Mouse (Mus musculus) bone marrow macrophage, adult 2 months (primary cell): ENCODE data around the gene Rbms1.

Experiments
- CTCF ChIP-seq: IDR thresholded peaks from 2 replicates; pipeline ENCODE4 v1.5.1; 2012; ENCODE audit warnings: low read depth, mild to moderate bottlenecking, low read length, moderate library complexity
- POLR2A ChIP-seq: IDR thresholded peaks from 2 replicates; pipeline ENCODE4 v1.6.1; 2012; ENCODE audit warnings: mild to moderate bottlenecking, low read depth, low read length, borderline replicate concordance

DNA sequence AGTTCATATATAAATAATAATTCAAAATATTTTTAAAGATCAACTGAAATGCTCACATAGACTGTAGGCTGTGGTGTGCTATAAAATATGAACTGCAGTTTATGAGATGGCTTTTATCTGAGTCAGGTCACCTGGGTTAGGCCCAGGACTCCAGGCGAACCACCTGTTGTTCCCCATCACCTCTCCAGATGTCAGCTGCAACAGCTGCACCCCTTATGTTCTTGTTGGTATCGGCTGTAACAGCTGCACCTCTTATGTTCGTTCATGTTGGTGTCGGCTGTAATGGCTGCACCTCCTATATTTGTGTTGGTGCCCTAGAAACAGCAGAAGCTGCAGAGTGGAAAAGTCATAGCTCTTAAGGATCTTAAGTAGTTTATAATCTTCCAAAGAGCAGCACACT lies 252.7 kb downstream of the Rbms1 start:
- TF ChIP-seq POLR2A (no peak), CTCF (no peak)
